Mouse (Mus musculus): ENCODE measurements at regions not wholly inside any gene's neighbourhood (a gene's known extent, or its start where the extent isn't known, plus 50 kb on each side); places are given as distances from the start of the nearest gene placed in this dataset.
A peak's percentile ranks its signal among the peaks of the same experiment; 100 is the strongest.

- H3K27ac ChIP-seq (ENCODE audit: control insufficient read depth, insufficient read depth, low read depth, low read length), result no peak overlapping the region
- TF ChIP-seq CTCF (IDR thresholded peaks at IDR 0.05; ENCODE audit: control insufficient read depth, insufficient read depth, insufficient replicate concordance, low read depth, low read length) (no peak), POLR2A (IDR thresholded peaks at IDR 0.05; ENCODE audit: control insufficient read depth, low read depth, low read length) (no peak)
These were observed 144.8 kb downstream of the Dad1 start for GRCm38 (mm10) chr14:54109129-54109528.

GRCm38 (mm10) chr14:54108311-54109074 lies 145.4 kb downstream of the Dad1 start:
- peak overlapping the region; percentile 25; the same call in 1 of the 2 replicates for H3K27ac ChIP-seq (ENCODE audit: control insufficient read depth, insufficient read depth, low read depth, low read length)
- no peaks in the 10 kb centered on the region for H3K4me1 ChIP-seq (ENCODE audit: control insufficient read depth, insufficient read depth, low read length)
- H3K4me3 ChIP-seq (ENCODE audit: control insufficient read depth, low read depth, low read length), result no peak overlapping the region
- TF ChIP-seq CTCF (IDR thresholded peaks at IDR 0.05; ENCODE audit: control insufficient read depth, insufficient read depth, insufficient replicate concordance, low read depth, low read length) (no peak), POLR2A (IDR thresholded peaks at IDR 0.05; ENCODE audit: control insufficient read depth, low read depth, low read length) (no peak)
- no peaks in the 10 kb centered on the region for H3K27me3 ChIP-seq (ENCODE audit: control insufficient read depth, insufficient read depth, low read length)
- no peaks in the 10 kb centered on the region for H3K36me3 ChIP-seq (ENCODE audit: control insufficient read depth, insufficient read depth, low read length)

More at GRCm38 (mm10) chr14:54109129-54109528, 144.8 kb downstream of the Dad1 start:
- H3K4me1 ChIP-seq (ENCODE audit: control insufficient read depth, insufficient read depth, low read length), result no peaks in the 10 kb centered on the region
- no peaks in the 10 kb centered on the region for H3K36me3 ChIP-seq (ENCODE audit: control insufficient read depth, insufficient read depth, low read length)
- H3K27me3 ChIP-seq (ENCODE audit: control insufficient read depth, insufficient read depth, low read length), result no peaks in the 10 kb centered on the region
- no peak overlapping the region for H3K4me3 ChIP-seq (ENCODE audit: control insufficient read depth, low read depth, low read length)

DNA sequence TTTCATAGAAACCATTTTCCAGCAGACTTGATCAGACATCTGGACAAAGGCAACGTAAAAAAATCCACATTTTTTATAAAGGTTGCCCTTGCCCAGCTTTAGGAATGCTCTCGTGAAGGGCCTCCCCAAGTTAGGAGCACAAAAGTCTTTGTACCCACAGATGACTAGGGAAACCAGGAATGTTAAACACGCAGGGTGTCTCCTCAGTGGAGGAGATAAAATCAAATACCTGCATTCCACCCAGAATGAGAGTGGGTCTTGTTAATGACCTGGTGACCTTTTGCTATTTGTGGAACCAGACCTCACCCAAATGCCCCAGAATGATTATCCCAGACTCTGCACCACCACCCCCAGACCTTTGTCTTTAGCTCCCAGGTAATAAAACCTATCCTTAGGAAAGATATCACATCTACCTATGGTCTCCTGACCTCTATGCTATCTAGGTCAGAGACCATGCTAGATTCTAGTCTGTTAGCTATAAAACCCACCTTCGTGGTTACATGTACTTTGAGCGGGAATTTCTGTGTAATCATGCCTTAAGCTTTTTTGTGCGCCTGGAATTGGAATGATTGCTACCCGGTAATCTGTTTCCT lies 146.6 kb downstream of the Dad1 start:
- H3K4me1 ChIP-seq (ENCODE audit: control insufficient read depth, insufficient read depth, low read length), result no peaks in the 10 kb centered on the region
- no peak overlapping the region for H3K4me3 ChIP-seq (ENCODE audit: control insufficient read depth, low read depth, low read length)
- no peaks in the 10 kb centered on the region for H3K27me3 ChIP-seq (ENCODE audit: control insufficient read depth, insufficient read depth, low read length)
- H3K27ac ChIP-seq (ENCODE audit: control insufficient read depth, insufficient read depth, low read depth, low read length), result no peak overlapping the region
- no peaks in the 10 kb centered on the region for H3K36me3 ChIP-seq (ENCODE audit: control insufficient read depth, insufficient read depth, low read length)
- TF ChIP-seq CTCF (IDR thresholded peaks at IDR 0.05; ENCODE audit: control insufficient read depth, insufficient read depth, insufficient replicate concordance, low read depth, low read length) (no peak), POLR2A (IDR thresholded peaks at IDR 0.05; ENCODE audit: control insufficient read depth, low read depth, low read length) (no peak)

GRCm38 (mm10) chr14:54104243-54104642 lies 149.7 kb downstream of the Dad1 start:
- Histone ChIP-seq H3K4me1 (ENCODE audit: control insufficient read depth, insufficient read depth, low read length) (no peaks in the 10 kb centered on the region), H3K27ac (ENCODE audit: control insufficient read depth, insufficient read depth, low read depth, low read length) (no peak overlapping the region), H3K4me3 (ENCODE audit: control insufficient read depth, low read depth, low read length) (no peak overlapping the region), H3K36me3 (ENCODE audit: control insufficient read depth, insufficient read depth, low read length) (no peaks in the 10 kb centered on the region), H3K27me3 (ENCODE audit: control insufficient read depth, insufficient read depth, low read length) (no peaks in the 10 kb centered on the region)
- no peak for TF ChIP-seq POLR2A (IDR thresholded peaks at IDR 0.05; ENCODE audit: control insufficient read depth, low read depth, low read length)
- TF ChIP-seq CTCF (IDR thresholded peaks at IDR 0.05; ENCODE audit: control insufficient read depth, insufficient read depth, insufficient replicate concordance, low read depth, low read length), result no peak

DNA sequence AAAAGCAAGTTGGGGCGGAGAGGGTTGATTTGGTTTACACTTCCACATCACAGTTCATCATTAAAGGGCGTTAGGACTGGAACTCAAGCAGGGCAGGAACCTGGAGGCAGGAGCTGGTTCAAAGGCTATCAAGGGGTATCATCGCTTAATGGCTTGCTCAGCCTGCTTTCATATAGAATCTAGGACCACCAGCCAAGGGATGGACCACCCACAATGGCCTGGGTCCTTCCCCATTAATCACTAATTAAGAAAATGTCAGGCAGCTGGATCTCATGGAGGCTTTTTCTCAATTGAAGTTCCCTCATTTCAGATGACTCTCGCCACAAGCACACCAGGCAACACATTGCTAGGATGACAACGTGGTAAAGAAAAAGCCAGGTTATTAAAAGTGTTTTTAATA lies 150.4 kb downstream of the Dad1 start:
- no peaks in the 10 kb centered on the region for H3K27me3 ChIP-seq (ENCODE audit: control insufficient read depth, insufficient read depth, low read length)
- TF ChIP-seq POLR2A (IDR thresholded peaks at IDR 0.05; ENCODE audit: control insufficient read depth, low read depth, low read length), result no peak
- no peak for TF ChIP-seq CTCF (IDR thresholded peaks at IDR 0.05; ENCODE audit: control insufficient read depth, insufficient read depth, insufficient replicate concordance, low read depth, low read length)
- no peak overlapping the region for H3K4me3 ChIP-seq (ENCODE audit: control insufficient read depth, low read depth, low read length)
- H3K27ac ChIP-seq (ENCODE audit: control insufficient read depth, insufficient read depth, low read depth, low read length), result no peak overlapping the region
- H3K36me3 ChIP-seq (ENCODE audit: control insufficient read depth, insufficient read depth, low read length), result no peaks in the 10 kb centered on the region
- H3K4me1 ChIP-seq (ENCODE audit: control insufficient read depth, insufficient read depth, low read length), result no peaks in the 10 kb centered on the region

DNA sequence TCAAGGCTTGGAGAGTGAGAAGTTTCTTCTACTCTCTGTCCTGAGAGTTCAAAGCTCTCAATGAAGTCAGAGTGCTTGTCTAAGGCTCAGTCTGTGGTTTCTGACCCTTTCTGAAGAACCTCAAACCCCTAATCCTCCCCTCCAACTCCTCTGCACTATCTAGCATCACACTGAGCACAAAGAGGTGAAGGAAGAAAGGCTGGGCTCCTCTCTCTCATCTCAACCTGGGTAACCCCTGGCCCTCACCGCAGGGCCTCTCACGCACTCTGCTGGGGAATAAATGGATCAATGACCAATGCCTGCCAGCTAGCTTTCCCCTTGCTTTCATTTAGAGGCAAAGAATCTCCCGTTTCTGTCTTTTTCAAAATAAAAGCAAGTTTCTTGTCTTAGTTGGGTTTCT lies 150.8 kb downstream of the Dad1 start:
- H3K4me1 ChIP-seq (ENCODE audit: control insufficient read depth, insufficient read depth, low read length), result no peaks in the 10 kb centered on the region
- no peaks in the 10 kb centered on the region for H3K36me3 ChIP-seq (ENCODE audit: control insufficient read depth, insufficient read depth, low read length)
- TF ChIP-seq POLR2A (IDR thresholded peaks at IDR 0.05; ENCODE audit: control insufficient read depth, low read depth, low read length), result no peak
- TF ChIP-seq CTCF (IDR thresholded peaks at IDR 0.05; ENCODE audit: control insufficient read depth, insufficient read depth, insufficient replicate concordance, low read depth, low read length), result no peak
- no peak overlapping the region for H3K4me3 ChIP-seq (ENCODE audit: control insufficient read depth, low read depth, low read length)
- H3K27ac ChIP-seq (ENCODE audit: control insufficient read depth, insufficient read depth, low read depth, low read length), result no peak overlapping the region
- no peaks in the 10 kb centered on the region for H3K27me3 ChIP-seq (ENCODE audit: control insufficient read depth, insufficient read depth, low read length)

- H3K27ac ChIP-seq (ENCODE audit: control insufficient read depth, insufficient read depth, low read depth, low read length), result no peak overlapping the region
- H3K27me3 ChIP-seq (ENCODE audit: control insufficient read depth, insufficient read depth, low read length), result no peaks in the 10 kb centered on the region
- TF ChIP-seq CTCF (IDR thresholded peaks at IDR 0.05; ENCODE audit: control insufficient read depth, insufficient read depth, insufficient replicate concordance, low read depth, low read length) (no peak), POLR2A (IDR thresholded peaks at IDR 0.05; ENCODE audit: control insufficient read depth, low read depth, low read length) (no peak)
- no peaks in the 10 kb centered on the region for H3K36me3 ChIP-seq (ENCODE audit: control insufficient read depth, insufficient read depth, low read length)
- no peaks in the 10 kb centered on the region for H3K4me1 ChIP-seq (ENCODE audit: control insufficient read depth, insufficient read depth, low read length)
- no peak overlapping the region for H3K4me3 ChIP-seq (ENCODE audit: control insufficient read depth, low read depth, low read length)
These were observed 152.1 kb downstream of the Dad1 start for GRCm38 (mm10) chr14:54101775-54102174.

Data from testis, adult 2 months (tissue).